Mouse (Mus musculus) CH12.LX (cell line): ENCODE results near the gene Enkd1.

Experiments used
- CTCF ChIP-seq, 2 experiments: IDR thresholded peaks in 1 of 2; conservative IDR thresholded peaks in 1 of 2; 2 replicates each; pipeline ENCODE4 v1.5.1; 2011 to 2012; ENCODE audit warnings: low read depth in 2 of 2, low read length in 2 of 2, improper control_type of control experiment in 1 of 2, inconsistent platforms in 1 of 2, mild to moderate bottlenecking in 1 of 2, moderate library complexity in 1 of 2
- POLR2A ChIP-seq: IDR thresholded peaks from 2 replicates; pipeline ENCODE4 v1.6.1; 2011; ENCODE audit warnings: low read depth, mild to moderate bottlenecking, improper control_type of control experiment, low read length
- SMC3 ChIP-seq: IDR thresholded peaks from 2 replicates; pipeline ENCODE4 v1.6.1; 2011; ENCODE audit warnings: low read depth, low read length, improper control_type of control experiment

GRCm38 (mm10) chr8:105689256-105689982, 18.6 kb downstream of the Enkd1 start:
- TF ChIP-seq POLR2A = no peak
- no peak for TF ChIP-seq CTCF (conservative IDR thresholded peaks at IDR 0.05 in 1 of 2, IDR thresholded peaks at IDR 0.05 in 1 of 2; ENCODE audit: low read depth in 2 of 2, low read length in 2 of 2)
- TF ChIP-seq SMC3 = no peak
